Mouse (Mus musculus): ENCODE measurements at regions not wholly inside any gene's neighbourhood (a gene's known extent, or its start where the extent isn't known, plus 50 kb on each side); places are given as distances from the start of the nearest gene placed in this dataset.

DNA sequence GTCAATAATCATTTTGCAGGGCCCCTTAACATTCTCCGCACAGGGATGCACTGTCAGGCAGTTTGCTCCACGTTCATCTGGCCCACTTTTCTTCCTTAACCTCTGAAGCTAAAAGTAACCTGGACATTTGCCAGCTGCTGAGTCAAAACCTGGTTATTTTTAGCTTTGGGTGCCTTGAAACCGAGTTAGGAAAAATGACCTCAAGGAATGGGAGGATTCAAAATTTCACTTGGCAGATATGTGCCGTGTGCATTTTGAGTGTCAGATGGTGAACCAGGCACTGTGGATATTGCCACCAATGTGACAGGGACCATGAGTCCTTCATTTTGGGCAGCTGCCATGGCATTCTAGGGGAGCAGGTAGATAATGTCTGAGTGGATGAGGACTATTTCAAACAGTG lies 387.8 kb downstream of the Slc4a3 start:
- no peak overlapping the region for H3K4me3 ChIP-seq (ENCODE audit: insufficient read depth, low read depth, low read length)
- no peaks in the 10 kb centered on the region for H3K4me1 ChIP-seq (ENCODE audit: control insufficient read depth, insufficient read depth, insufficient read length, low read length)
- no peak overlapping the region for H3K27ac ChIP-seq (replicated peaks; ENCODE audit: low read depth, low read length)

DNA sequence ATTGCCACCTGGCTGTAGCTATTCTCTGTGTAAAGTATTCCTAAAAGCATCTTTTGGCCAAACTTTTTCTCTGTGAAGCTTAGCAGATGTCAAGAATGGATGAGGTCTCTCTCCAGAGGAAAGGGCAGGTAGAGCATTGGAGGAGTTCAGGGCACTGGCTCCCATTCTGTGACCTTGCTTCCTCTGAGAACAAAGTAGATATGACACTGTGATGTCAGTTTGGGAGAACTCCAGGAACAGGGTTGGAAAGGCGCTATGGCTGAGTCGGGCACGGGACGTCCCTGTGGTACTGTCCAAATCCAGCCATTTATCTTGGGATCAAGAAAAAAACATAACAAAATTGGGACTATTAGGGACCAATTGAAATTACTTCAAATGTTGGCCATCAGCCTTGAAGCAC lies 388.7 kb downstream of the Slc4a3 start:
- Histone ChIP-seq H3K4me3 (ENCODE audit: insufficient read depth, low read depth, low read length) (no peak overlapping the region), H3K27ac (replicated peaks; ENCODE audit: low read depth, low read length) (no peak overlapping the region), H3K4me1 (ENCODE audit: control insufficient read depth, insufficient read depth, insufficient read length, low read length) (no peaks in the 10 kb centered on the region)

- no peak overlapping the region for H3K27ac ChIP-seq (replicated peaks; ENCODE audit: low read depth, low read length)
- no peaks in the 10 kb centered on the region for H3K4me1 ChIP-seq (ENCODE audit: control insufficient read depth, insufficient read depth, insufficient read length, low read length)
- H3K4me3 ChIP-seq (ENCODE audit: insufficient read depth, low read depth, low read length): no peak overlapping the region
Observed at GRCm38 (mm10) chr1:75935866-75936265, 389.8 kb downstream of the Slc4a3 start.

GRCm38 (mm10) chr1:75936596-75936995 lies 390.5 kb downstream of the Slc4a3 start:
- no peak overlapping the region for H3K4me3 ChIP-seq (ENCODE audit: insufficient read depth, low read depth, low read length)
- no peaks in the 10 kb centered on the region for H3K4me1 ChIP-seq (ENCODE audit: control insufficient read depth, insufficient read depth, insufficient read length, low read length)
- H3K27ac ChIP-seq (replicated peaks; ENCODE audit: low read depth, low read length): no peak overlapping the region

GRCm38 (mm10) chr1:75937331-75937730 lies 391.3 kb downstream of the Slc4a3 start:
- H3K4me1 ChIP-seq (ENCODE audit: control insufficient read depth, insufficient read depth, insufficient read length, low read length): no peaks in the 10 kb centered on the region
- H3K27ac ChIP-seq (replicated peaks; ENCODE audit: low read depth, low read length): no peak overlapping the region
- H3K4me3 ChIP-seq (ENCODE audit: insufficient read depth, low read depth, low read length): no peak overlapping the region

GRCm38 (mm10) chr1:75946290-75946839 lies 400.3 kb downstream of the Slc4a3 start:
- H3K4me1 ChIP-seq (ENCODE audit: control insufficient read depth, insufficient read depth, insufficient read length, low read length): no peaks in the 10 kb centered on the region
- no peak overlapping the region for H3K4me3 ChIP-seq (ENCODE audit: insufficient read depth, low read depth, low read length)
- H3K27ac ChIP-seq (replicated peaks; ENCODE audit: low read depth, low read length): no peak overlapping the region

- no peaks in the 10 kb centered on the region for H3K4me1 ChIP-seq (ENCODE audit: control insufficient read depth, insufficient read depth, insufficient read length, low read length)
- H3K27ac ChIP-seq (replicated peaks; ENCODE audit: low read depth, low read length): no peak overlapping the region
- no peak overlapping the region for H3K4me3 ChIP-seq (ENCODE audit: insufficient read depth, low read depth, low read length)
Observed at GRCm38 (mm10) chr1:75978203-75978986, 432.3 kb downstream of the Slc4a3 start.

GRCm38 (mm10) chr1:75983057-75983456 lies 437.0 kb downstream of the Slc4a3 start:
- no peaks in the 10 kb centered on the region for H3K4me1 ChIP-seq (ENCODE audit: control insufficient read depth, insufficient read depth, insufficient read length, low read length)
- no peak overlapping the region for H3K4me3 ChIP-seq (ENCODE audit: insufficient read depth, low read depth, low read length)
- no peak overlapping the region for H3K27ac ChIP-seq (replicated peaks; ENCODE audit: low read depth, low read length)

GRCm38 (mm10) chr1:75983487-75983886 lies 437.4 kb downstream of the Slc4a3 start:
- Histone ChIP-seq H3K27ac (replicated peaks; ENCODE audit: low read depth, low read length) (no peak overlapping the region), H3K4me1 (ENCODE audit: control insufficient read depth, insufficient read depth, insufficient read length, low read length) (no peaks in the 10 kb centered on the region), H3K4me3 (ENCODE audit: insufficient read depth, low read depth, low read length) (no peak overlapping the region)

GRCm38 (mm10) chr1:75988496-75988895 lies 442.4 kb downstream of the Slc4a3 start:
- no peaks in the 10 kb centered on the region for H3K4me1 ChIP-seq (ENCODE audit: control insufficient read depth, insufficient read depth, insufficient read length, low read length)
- H3K4me3 ChIP-seq (ENCODE audit: insufficient read depth, low read depth, low read length): no peak overlapping the region
- no peak overlapping the region for H3K27ac ChIP-seq (replicated peaks; ENCODE audit: low read depth, low read length)

GRCm38 (mm10) chr1:75992039-75992438 lies 446.0 kb downstream of the Slc4a3 start:
- Histone ChIP-seq H3K4me3 (ENCODE audit: insufficient read depth, low read depth, low read length) (no peak overlapping the region), H3K27ac (replicated peaks; ENCODE audit: low read depth, low read length) (no peak overlapping the region), H3K4me1 (ENCODE audit: control insufficient read depth, insufficient read depth, insufficient read length, low read length) (no peaks in the 10 kb centered on the region)

- Histone ChIP-seq H3K4me3 (ENCODE audit: insufficient read depth, low read depth, low read length) (no peak overlapping the region), H3K27ac (replicated peaks; ENCODE audit: low read depth, low read length) (no peak overlapping the region), H3K4me1 (ENCODE audit: control insufficient read depth, insufficient read depth, insufficient read length, low read length) (no peaks in the 10 kb centered on the region)
Observed at GRCm38 (mm10) chr1:75997222-75997621, 451.2 kb downstream of the Slc4a3 start.

- Histone ChIP-seq H3K4me3 (ENCODE audit: insufficient read depth, low read depth, low read length) (no peak overlapping the region), H3K27ac (replicated peaks; ENCODE audit: low read depth, low read length) (no peak overlapping the region), H3K4me1 (ENCODE audit: control insufficient read depth, insufficient read depth, insufficient read length, low read length) (no peaks in the 10 kb centered on the region)
Observed at GRCm38 (mm10) chr1:76001124-76001523, 455.1 kb downstream of the Slc4a3 start.

- Histone ChIP-seq H3K4me3 (ENCODE audit: insufficient read depth, low read depth, low read length) (no peak overlapping the region), H3K27ac (replicated peaks; ENCODE audit: low read depth, low read length) (no peak overlapping the region), H3K4me1 (ENCODE audit: control insufficient read depth, insufficient read depth, insufficient read length, low read length) (peaks cover 10% of the 10 kb centered on the region)
Observed at GRCm38 (mm10) chr1:76009601-76010000, 463.5 kb downstream of the Slc4a3 start.

DNA sequence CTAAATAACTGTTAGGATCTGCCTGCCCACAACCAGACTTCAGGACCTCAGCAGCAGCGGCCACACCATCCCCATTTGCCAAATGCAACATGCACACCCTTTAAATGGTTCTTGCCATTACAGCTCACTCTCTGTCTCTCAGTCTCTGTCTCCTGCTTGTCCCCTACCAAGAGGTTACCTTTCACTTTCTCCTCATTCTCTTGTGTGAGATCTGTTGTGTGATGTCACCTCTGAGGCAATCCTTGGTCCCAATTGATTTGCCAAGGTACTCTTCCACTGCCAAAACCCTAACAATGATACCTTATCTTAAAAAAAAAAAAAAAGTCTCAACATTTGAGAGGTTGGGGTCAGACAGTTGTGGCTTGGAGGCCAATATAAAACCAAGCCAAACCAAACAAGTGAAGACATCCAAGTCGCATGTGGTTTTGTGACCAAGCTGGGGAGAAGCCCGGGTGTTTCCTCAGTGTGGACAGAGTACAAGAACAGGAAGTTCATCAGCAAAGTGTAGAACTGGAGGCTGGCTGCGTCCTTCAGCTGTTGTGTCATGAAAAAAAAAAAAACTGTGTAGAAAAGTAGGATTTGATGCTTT lies 464.2 kb downstream of the Slc4a3 start:
- Histone ChIP-seq H3K4me3 (ENCODE audit: insufficient read depth, low read depth, low read length) (no peak overlapping the region), H3K4me1 (ENCODE audit: control insufficient read depth, insufficient read depth, insufficient read length, low read length) (peaks cover 10% of the 10 kb centered on the region), H3K27ac (replicated peaks; ENCODE audit: low read depth, low read length) (no peak overlapping the region; the same call in 1 of the 2 replicates)

DNA sequence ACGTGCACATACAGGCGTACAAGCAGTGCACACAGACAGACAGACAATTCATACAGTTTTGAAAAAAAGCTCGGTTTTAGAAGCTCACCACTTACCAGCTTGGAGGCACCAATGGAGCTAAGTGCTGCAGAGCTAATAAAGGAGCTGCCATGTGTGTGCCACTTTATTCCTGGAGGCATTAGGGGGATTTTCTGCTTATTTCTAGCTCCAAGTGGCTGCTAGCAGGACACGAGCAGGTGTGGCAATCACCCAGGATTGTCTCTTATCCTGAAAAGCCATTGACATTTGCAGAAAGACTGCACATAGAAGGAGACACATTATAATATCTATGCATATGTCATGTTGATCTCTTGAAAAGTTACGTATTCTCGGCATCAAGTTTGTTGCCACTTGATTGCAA lies 472.5 kb downstream of the Slc4a3 start:
- Histone ChIP-seq H3K4me1 (ENCODE audit: control insufficient read depth, insufficient read depth, insufficient read length, low read length) (no peaks in the 10 kb centered on the region), H3K4me3 (ENCODE audit: insufficient read depth, low read depth, low read length) (no peak overlapping the region), H3K27ac (replicated peaks; ENCODE audit: low read depth, low read length) (no peak overlapping the region)

All from brown adipose tissue, adult 24 weeks (tissue).